Comparison of ENCODE assay signal across 7 mouse cellular contexts in genomic region chr2:164520782-164521181, GRCm38 (mm10). TPM values are rescaled to one million over a fixed set of nuclear protein-coding genes. Genes with fewer than 3 reads are reported as not detected.
DNase-seq lines count a peak whose midpoint lies in the region; ATAC-seq lines count a peak whose summit lies in the region.

No protein-coding gene starts in this region.

- peaks cover 6% of the 10 kb centered on the region for H3K9me3 ChIP-seq in heart, embryonic 16.5 days (replicated peaks; ENCODE audit: control insufficient read depth, low read length)
- no peaks in the 10 kb centered on the region for H3K9me3 ChIP-seq in neural tube, embryonic 11.5 days (ENCODE audit: control insufficient read depth, low read length)

- WGBS in heart, embryonic 16.5 days: 7% methylated on average over 3 of the region's 3 CpGs
- 16% methylated on average over 3 of the region's 3 CpGs for WGBS in neural tube, embryonic 11.5 days

- H3K27ac ChIP-seq in heart, embryonic 16.5 days (ENCODE audit: low read length): no peak overlapping the region
- no peak overlapping the region for H3K27ac ChIP-seq in neural tube, embryonic 11.5 days (ENCODE audit: low read depth, low read length)

- no peak overlapping the region for H3K4me2 ChIP-seq in heart, embryonic 16.5 days (ENCODE audit: low read depth, low read length)
- no peak overlapping the region for H3K4me2 ChIP-seq in neural tube, embryonic 11.5 days (ENCODE audit: low read depth)

- peaks cover 10% of the 10 kb centered on the region; the same call in 1 of the 2 replicates for H3K27me3 ChIP-seq in heart, embryonic 16.5 days (ENCODE audit: control insufficient read depth, insufficient read depth, low read length)
- H3K27me3 ChIP-seq in neural tube, embryonic 11.5 days (ENCODE audit: control insufficient read depth, insufficient read depth, low read length): no peaks in the 10 kb centered on the region

- H3K9ac ChIP-seq in heart, embryonic 16.5 days (ENCODE audit: low read length): no peak overlapping the region
- H3K9ac ChIP-seq in neural tube, embryonic 11.5 days (ENCODE audit: low read length): no peak overlapping the region

- ATAC-seq in heart, embryonic 16.5 days (replicated peaks; ENCODE audit: extremely low read depth, insufficient read depth, low FRiP score): 0 out of 2 replicates have a peak, but pooled peaks have one; percentile 57
- no peak for ATAC-seq in neural tube, embryonic 11.5 days (ENCODE audit: insufficient read depth, low FRiP score, low TSS enrichment)

- H3K4me1 ChIP-seq in heart, embryonic 16.5 days (ENCODE audit: control insufficient read depth, insufficient read depth, low read length): no peaks in the 10 kb centered on the region; the same call in 1 of the 2 replicates
- H3K4me1 ChIP-seq in neural tube, embryonic 11.5 days (ENCODE audit: control insufficient read depth, insufficient read depth, low read length): no peaks in the 10 kb centered on the region

- no peak overlapping the region for H3K4me3 ChIP-seq in heart, embryonic 16.5 days (ENCODE audit: low read length)
- no peak overlapping the region for H3K4me3 ChIP-seq in neural tube, embryonic 11.5 days (ENCODE audit: low read depth, low read length)

- no peaks in the 10 kb centered on the region for H3K36me3 ChIP-seq in heart, embryonic 16.5 days (ENCODE audit: control insufficient read depth, insufficient read depth)
- no peaks in the 10 kb centered on the region for H3K36me3 ChIP-seq in neural tube, embryonic 11.5 days (ENCODE audit: control insufficient read depth, insufficient read depth, low read length)

- DNase-seq in spleen, adult 18-20 months: peak; percentile 46 to 60
- no peak for DNase-seq in spleen, adult 12 weeks (ENCODE audit: low spot score)
- peak; percentile 60 for DNase-seq in adrenal gland, postnatal 25 days
- DNase-seq in liver: peak; percentile 53
- DNase-seq in neural tube, embryonic 11.5 days (ENCODE audit: low spot score): peak; percentile 53
- no peak for DNase-seq in frontal cortex, postnatal 10 days (ENCODE audit: low spot score in 2 of 2)

RNA-seq across cellular contexts. Expression of gene Pigt, which starts 23.5 kb away (rescaled TPM):
- total RNA-seq in adrenal gland, postnatal 25 days (2021): 98.3 and 99.7 TPM in 2 replicates
- polyA plus RNA-seq in heart, embryonic 16.5 days (2015; fragmentation: Nextera tagmentation; extraction: Ambion mirVana): 45.3 and 46.2 TPM in 2 replicates
- polyA plus RNA-seq in neural tube, embryonic 11.5 days (2014; fragmentation: Nextera tagmentation; extraction: Ambion mirVana): 55.0 and 57.4 TPM in 2 replicates

RNA-seq across cellular contexts. Expression of gene Dbndd2, which starts 34.9 kb away (rescaled TPM):
- 6.3 and 6.4 TPM in 2 replicates for total RNA-seq in adrenal gland, postnatal 25 days (2021)
- 10.6 and 16.4 TPM in 2 replicates for polyA plus RNA-seq in heart, embryonic 16.5 days (2015; fragmentation: Nextera tagmentation; extraction: Ambion mirVana)
- polyA plus RNA-seq in neural tube, embryonic 11.5 days (2014; fragmentation: Nextera tagmentation; extraction: Ambion mirVana): 3.5 and 4.5 TPM in 2 replicates

RNA-seq across cellular contexts. Expression of gene Wfdc2, which starts 41.4 kb away (rescaled TPM):
- total RNA-seq in adrenal gland, postnatal 25 days (2021): not detected in 2 replicates
- 21.3 and 50.0 TPM in 2 replicates for polyA plus RNA-seq in heart, embryonic 16.5 days (2015; fragmentation: Nextera tagmentation; extraction: Ambion mirVana)
- 8.4 and 13.8 TPM in 2 replicates for polyA plus RNA-seq in neural tube, embryonic 11.5 days (2014; fragmentation: Nextera tagmentation; extraction: Ambion mirVana)

RNA-seq across cellular contexts. Expression of gene Trp53tg5, which starts 47.3 kb away (rescaled TPM):
- not detected in 2 replicates for total RNA-seq in adrenal gland, postnatal 25 days (2021)
- polyA plus RNA-seq in heart, embryonic 16.5 days (2015; fragmentation: Nextera tagmentation; extraction: Ambion mirVana): not detected in 2 replicates
- not detected in 2 replicates for polyA plus RNA-seq in neural tube, embryonic 11.5 days (2014; fragmentation: Nextera tagmentation; extraction: Ambion mirVana)

RNA-seq across cellular contexts. Expression of gene Spint3, which starts 52.5 kb away (rescaled TPM):
- total RNA-seq in adrenal gland, postnatal 25 days (2021): not detected in 2 replicates
- polyA plus RNA-seq in heart, embryonic 16.5 days (2015; fragmentation: Nextera tagmentation; extraction: Ambion mirVana): not detected in 2 replicates
- not detected in 2 replicates for polyA plus RNA-seq in neural tube, embryonic 11.5 days (2014; fragmentation: Nextera tagmentation; extraction: Ambion mirVana)

Comparison
In these comparisons a context has a peak if more than half of its experiments do, and no peak if none do; other contexts are left out.
1. DNase-seq: peak in spleen, adult 18-20 months (2 of 2), adrenal gland, postnatal 25 days (single experiment), liver (single experiment) and neural tube, embryonic 11.5 days (single experiment); none in spleen, adult 12 weeks (single experiment) and frontal cortex, postnatal 10 days (0 of 2).